ENCODE assay signal across 21 mouse cellular contexts in genomic region chr15:78366875-78367274, GRCm38 (mm10). TPM values are rescaled to one million over a fixed set of nuclear protein-coding genes. Genes with fewer than 3 reads are reported as not detected.
"Had no signal": no experiment of that assay in that cellular context is flagged by ENCODE, and none has a peak within 500 bp of the region (broad histone marks: within the 10 kb centered on the region; RNA-seq: fewer than 3 reads in every experiment).

No protein-coding gene starts in this region.

- H3K27ac ChIP-seq: intestine, embryonic 15.5 days; kidney, embryonic 15.5 days; limb, embryonic 13.5 days; liver, embryonic 14.5 days; midbrain, embryonic 10.5 days; neural tube, embryonic 12.5 days; stomach, postnatal 0 days had no signal

- H3K4me3 ChIP-seq: intestine, embryonic 15.5 days; kidney, embryonic 15.5 days; limb, embryonic 13.5 days; midbrain, embryonic 10.5 days; neural tube, embryonic 12.5 days had no signal

- H3K4me1 ChIP-seq: intestine, embryonic 15.5 days; kidney, embryonic 15.5 days; limb, embryonic 13.5 days; neural tube, embryonic 12.5 days had no signal

- H3K9me3 ChIP-seq: intestine, embryonic 15.5 days; neural tube, embryonic 12.5 days had no signal

- DNase-seq: kidney, adult 2 months; kidney, postnatal 14 days; lung, adult 18-20 months; lung, postnatal 4 days; midbrain, embryonic 14.5 days; thymus, postnatal 4 days had no signal

- H3K9ac ChIP-seq: intestine, embryonic 15.5 days; kidney, embryonic 15.5 days; limb, embryonic 13.5 days; liver, embryonic 14.5 days; neural tube, embryonic 12.5 days had no signal

- H3K4me2 ChIP-seq: intestine, embryonic 15.5 days; kidney, embryonic 15.5 days; limb, embryonic 13.5 days; neural tube, embryonic 12.5 days had no signal

- H3K36me3 ChIP-seq: intestine, embryonic 15.5 days; kidney, embryonic 15.5 days; limb, embryonic 13.5 days; midbrain, embryonic 10.5 days; neural tube, embryonic 12.5 days had no signal

RNA-seq across cellular contexts. Expression of gene Tex33, which starts 28.8 kb away (rescaled TPM):
- total RNA-seq: layer of hippocampus, adult 8-10 months; left cerebral cortex, adult 8-10 months; liver, adult 2 months; megakaryocyte, adult 5-6 weeks; neutrophil, adult 5-6 weeks had no signal
- polyA plus RNA-seq: intestine, embryonic 15.5 days; kidney, embryonic 15.5 days; large intestine, adult 2 months; limb, embryonic 13.5 days; liver, adult 2 months; lung, embryonic 16.5 days; midbrain, embryonic 10.5 days; midbrain, embryonic 14.5 days; neural tube, embryonic 12.5 days; small intestine, adult 2 months; stomach, postnatal 0 days had no signal
